Mouse (Mus musculus): ENCODE data around the gene Aldh9a1.
A peak's percentile ranks its signal among the peaks of the same experiment; 100 is the strongest.

GRCm38 (mm10) chr1:167393683-167394492, 44.1 kb downstream of the Aldh9a1 start, which contains the start of gene Mgst3:
- TF ChIP-seq POLR2A (IDR thresholded peaks at IDR 0.05; ENCODE audit: insufficient read length, low read depth) (peak; percentile 64), MYOG (IDR thresholded peaks at IDR 0.05; ENCODE audit: control insufficient read depth in 1 of 3, insufficient read depth in 1 of 3, insufficient read length in 2 of 3, low read depth in 2 of 3) (no peak), TCF12 (IDR thresholded peaks at IDR 0.05; ENCODE audit: insufficient read depth, poor library complexity, severe bottlenecking) (no peak), USF1 (IDR thresholded peaks at IDR 0.05; ENCODE audit: low read depth) (no peak), POLR2AphosphoS2 (IDR thresholded peaks at IDR 0.05; ENCODE audit: insufficient read length, low read depth) (peak; percentile 78), SRF (IDR thresholded peaks at IDR 0.05; ENCODE audit: control insufficient read depth, insufficient read length, low read depth) (no peak), E2F4 (IDR thresholded peaks at IDR 0.05; ENCODE audit: insufficient read depth) (no peak), MAX (IDR thresholded peaks at IDR 0.05; ENCODE audit: low read depth) (no peak), MYOD1 (IDR thresholded peaks at IDR 0.05; ENCODE audit: control insufficient read depth in 1 of 3, insufficient read length in 2 of 3, low read depth in 2 of 3) (no peak)
